Mouse (Mus musculus) midbrain, postnatal 0 days (tissue): ENCODE results near the gene Fam90a1b. TPM values are rescaled to one million over a fixed set of nuclear protein-coding genes. Genes with fewer than 3 reads are reported as not detected.
A peak's percentile ranks its signal among the peaks of the same experiment; 100 is the strongest.
"Not testable (repeated sequence)": the region's sequence is repeated elsewhere in the genome, so short reads cannot be mapped to it uniquely, and the experiment has no call there.

Experiments
- ATAC-seq: fragments of 200-750 bp; cut with Nextera tagmentation; 2 replicates; pipeline ENCODE4 v1.8.0; 2017; ENCODE audit warnings: moderate number of reproducible peaks, mild to moderate bottlenecking, moderate TSS enrichment, moderate library complexity; ENCODE audit not compliant: low FRiP score
- DNase-seq: peaks from one replicate; pipeline ENCODE4 v3.0.0-alpha.2; 2015; ENCODE audit warnings: low spot score
- H3K27ac ChIP-seq: fragments of 300-500 bp; sonication (generic); 2 replicates; pipeline ENCODE4 v1.5.1; 2014; ENCODE audit warnings: low read depth, mild to moderate bottlenecking, low read length, mixed read lengths
- H3K27me3 ChIP-seq: fragments of 300-500 bp; sonication (generic); 2 replicates; pipeline ENCODE4 v1.6.1; 2014; ENCODE audit warnings: low read length, control low read depth, mixed read lengths; ENCODE audit not compliant: insufficient read depth
- H3K36me3 ChIP-seq: fragments of 300-500 bp; sonication (generic); 2 replicates; pipeline ENCODE4 v1.6.1; 2014; ENCODE audit warnings: low read length, control low read depth, mixed read lengths; ENCODE audit not compliant: insufficient read depth
- H3K4me1 ChIP-seq: fragments of 300-500 bp; sonication (generic); 2 replicates; pipeline ENCODE4 v1.6.1; 2014; ENCODE audit warnings: mild to moderate bottlenecking, control low read depth, antibody characterized with exemption, low read length, mixed read lengths; ENCODE audit not compliant: insufficient read depth
- H3K4me2 ChIP-seq: fragments of 300-500 bp; sonication (generic); 2 replicates; pipeline ENCODE4 v1.6.1; 2014; ENCODE audit warnings: low read depth, mild to moderate bottlenecking, low read length, mixed read lengths; ENCODE audit not compliant: poor library complexity, severe bottlenecking
- H3K4me3 ChIP-seq: fragments of 300-500 bp; sonication (generic); 2 replicates; pipeline ENCODE4 v1.5.1; 2014; ENCODE audit warnings: low read depth, mild to moderate bottlenecking, low read length, moderate library complexity
- H3K9ac ChIP-seq: fragments of 300-500 bp; sonication (generic); replicated peaks from 2 replicates; pipeline ENCODE4 v1.6.1; 2014; ENCODE audit warnings: mild to moderate bottlenecking, low read length, moderate library complexity, mixed read lengths; ENCODE audit not compliant: poor library complexity, severe bottlenecking
- H3K9me3 ChIP-seq: fragments of 300-500 bp; sonication (generic); 2 replicates; pipeline ENCODE4 v1.6.1; 2016; ENCODE audit warnings: low read length, control low read depth
- CTCF ChIP-seq: IDR thresholded peaks from 2 replicates; pipeline ENCODE4 v1.5.1; 2016; ENCODE audit warnings: antibody characterized with exemption, mild to moderate bottlenecking
- WGBS: fragments of 180-500 bp; shearing (Covaris S2); extraction: QIAGEN DNeasy Blood & Tissue Kit; methylation state at CpG from one replicate; pipeline ENCODE4 v1.1.7; 2014; 5-methylcytosine and 5-hydroxymethylcytosine counted together
- polyA plus RNA-seq: library from polyadenylated mRNA; unstranded; fragments of >200 nt; fragmentation: Nextera tagmentation; extraction: Ambion mirVana; gene quantifications from 2 replicates; pipeline ENCODE4 v1.2.1, GENCODE M21; 2015
- total RNA-seq: library from RNA; depleted of rRNA; stranded (reverse); fragments of >200 nt; gene quantifications from 2 replicates; pipeline ENCODE4 v1.2.3, GENCODE M21; 2014; rRNA removed

The Fam90a1b gene
- total RNA-seq (0.66 and 1.2 TPM in 2 replicates), polyA plus RNA-seq (0.37 and 0.47 TPM in 2 replicates)

DNA sequence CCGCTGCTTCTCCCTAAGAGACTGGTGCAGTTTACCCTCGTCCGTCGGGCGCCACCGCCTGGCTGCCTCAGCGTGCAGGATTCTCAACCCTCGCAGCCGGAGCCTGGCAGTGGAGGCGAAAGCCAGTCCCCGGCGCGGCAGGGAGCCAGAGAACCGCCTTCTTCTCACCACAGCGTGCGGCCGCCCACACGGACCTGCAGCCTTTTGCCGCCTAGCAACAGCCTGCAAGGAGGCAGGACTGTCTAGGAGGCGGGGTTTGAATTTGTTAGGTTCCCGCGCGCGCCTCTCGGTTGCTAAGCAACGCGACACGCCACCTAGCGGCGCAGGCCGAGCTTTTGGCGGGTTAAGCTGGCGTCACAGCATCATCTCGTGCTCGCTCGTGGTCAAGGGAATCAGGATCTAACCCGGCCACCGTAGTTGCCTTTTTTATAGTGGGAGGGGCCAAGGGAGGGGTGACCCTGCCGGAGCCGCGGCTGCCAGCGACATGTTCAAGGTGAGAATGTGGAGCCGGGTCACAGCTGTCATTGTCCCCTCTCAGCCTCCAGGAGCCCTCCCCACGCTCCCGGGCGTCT, at the start of gene Fam90a1b, which contains the start of gene Apoo:
TSS of gene Fam90a1b (minus strand) at position 108 of the 572 bp plus-strand sequence.
TSS of gene Apoo (plus strand) at position 448 of the 572 bp plus-strand sequence.
- WGBS = 21% methylated on average over 46 of the region's 46 CpGs
- TF ChIP-seq CTCF = peak; percentile 78
- ATAC-seq (peak; percentile 97), DNase-seq (peak; percentile 96)
- Histone ChIP-seq H3K4me3 (peak within 1 kb of the TSS; percentile 52), H3K27ac (peak within 1 kb of the TSS; percentile 47; the same call in 1 of the 2 replicates), H3K4me2 (peak within 1 kb of the TSS; percentile 45), H3K27me3 (peaks cover 30% of the 10 kb centered on the region), H3K9me3 (no peaks in the 10 kb centered on the region), H3K36me3 (no peaks in the 10 kb centered on the region), H3K9ac (peak within 1 kb of the TSS; percentile 64), H3K4me1 (no peaks in the 10 kb centered on the region)

DNA sequence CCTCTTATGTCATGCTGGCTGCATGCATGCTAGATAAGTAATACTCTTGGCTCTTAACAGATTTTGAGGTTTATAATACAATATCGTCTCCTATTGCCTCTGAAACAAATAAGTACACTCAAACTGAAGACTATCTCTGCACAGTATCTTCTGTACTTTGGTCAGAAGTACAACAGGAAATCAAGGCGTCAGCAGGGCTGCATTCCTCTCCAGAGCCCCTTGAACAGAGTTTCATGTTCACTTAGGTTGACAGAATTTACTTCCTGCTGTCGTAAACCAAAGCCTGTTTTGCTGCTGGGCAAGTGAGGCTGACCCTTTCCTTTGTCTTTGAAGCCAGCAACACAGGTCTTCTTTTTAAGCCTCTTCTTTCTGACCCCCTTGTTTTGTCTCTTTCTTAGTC, 42.4 kb upstream of the Fam90a1b start:
- no peak for TF ChIP-seq CTCF
- DNase-seq (no peak), ATAC-seq (no peak)
- Histone ChIP-seq H3K9me3 (no peaks in the 10 kb centered on the region), H3K4me2 (no peak overlapping the region), H3K4me3 (no peak overlapping the region), H3K27me3 (peaks cover 4% of the 10 kb centered on the region; the same call in 1 of the 2 replicates), H3K27ac (no peak overlapping the region), H3K9ac (no peak overlapping the region), H3K36me3 (no peaks in the 10 kb centered on the region), H3K4me1 (no peaks in the 10 kb centered on the region)
- 56% methylated on average over 3 of the region's 3 CpGs for WGBS

- H3K27me3 ChIP-seq = peaks cover 9% of the 10 kb centered on the region
- 57% methylated on average over 5 of the region's 5 CpGs for whole genome bisulfite sequencing
- no peak overlapping the region for H3K4me3 ChIP-seq
- no peak overlapping the region for H3K27ac ChIP-seq
- H3K4me1 ChIP-seq = no peaks in the 10 kb centered on the region
- H3K36me3 ChIP-seq = peaks cover 4% of the 10 kb centered on the region; the same call in 1 of the 2 replicates
- no peaks in the 10 kb centered on the region for H3K9me3 ChIP-seq
- no peak for ATAC-seq
- no peak for DNase-seq
- H3K4me2 ChIP-seq = no peak overlapping the region
- H3K9ac ChIP-seq = no peak overlapping the region
- TF ChIP-seq CTCF = no peak
These were observed 12.2 kb upstream of the Fam90a1b start for GRCm38 (mm10) chrX:94378734-94379133.

GRCm38 (mm10) chrX:94367248-94367647, 671 bp upstream of the Fam90a1b start:
- H3K27me3 ChIP-seq = peaks cover 25% of the 10 kb centered on the region
- H3K4me1 ChIP-seq = no peaks in the 10 kb centered on the region
- DNase-seq = peak; percentile 18
- H3K9me3 ChIP-seq = no peaks in the 10 kb centered on the region
- H3K4me3 ChIP-seq = peak overlapping the region; percentile 52
- peak overlapping the region; percentile 45 for H3K4me2 ChIP-seq
- no peaks in the 10 kb centered on the region for H3K36me3 ChIP-seq
- ATAC-seq = peak; percentile 51
- WGBS = 28% methylated on average over 14 of the region's 17 CpGs
- H3K27ac ChIP-seq = peak overlapping the region; percentile 47; the same call in 1 of the 2 replicates
- H3K9ac ChIP-seq = peak overlapping the region; percentile 64
- TF ChIP-seq CTCF = no peak

- H3K4me1 ChIP-seq = no peaks in the 10 kb centered on the region
- no peak overlapping the region for H3K27ac ChIP-seq
- TF ChIP-seq CTCF = no peak
- WGBS = 20% methylated on average over 16 of the region's 16 CpGs
- H3K9me3 ChIP-seq = no peaks in the 10 kb centered on the region
- H3K36me3 ChIP-seq = no peaks in the 10 kb centered on the region
- H3K27me3 ChIP-seq = peaks cover 31% of the 10 kb centered on the region
- H3K4me3 ChIP-seq = peak overlapping the region; percentile 52
- ATAC-seq (no peak), DNase-seq (peak; percentile 1)
- peak overlapping the region; percentile 40 for H3K4me2 ChIP-seq
- no peak overlapping the region for H3K9ac ChIP-seq
These were observed 548 bp downstream of the Fam90a1b start for GRCm38 (mm10) chrX:94366029-94366428.

DNA sequence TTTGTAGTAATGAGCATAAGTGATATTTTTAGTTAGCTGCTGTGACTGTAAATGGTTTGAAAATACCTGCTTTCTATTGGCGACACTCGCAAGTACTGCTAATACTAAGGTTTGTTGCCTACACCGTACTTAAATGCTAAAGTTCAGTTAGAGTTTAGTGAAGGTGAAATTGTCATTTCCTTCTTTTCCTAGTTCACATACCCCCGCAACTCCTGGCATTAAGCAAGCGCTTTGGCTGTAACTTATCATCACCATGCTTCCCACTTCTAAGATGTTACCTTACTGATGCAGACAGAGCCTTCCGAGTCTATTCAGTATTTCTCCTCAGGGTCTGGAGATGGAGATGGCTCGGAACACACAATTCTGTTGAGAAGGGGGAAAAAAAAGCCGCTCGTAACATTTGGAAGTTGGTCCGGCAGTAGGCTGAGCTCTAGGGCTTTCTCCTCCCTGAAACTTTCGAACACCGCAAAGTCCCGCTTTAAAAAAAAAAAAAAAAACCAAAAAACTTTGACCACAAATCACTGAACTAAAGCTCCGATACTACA, 1.1 kb downstream of the Fam90a1b start:
- no peak for TF ChIP-seq CTCF
- WGBS = 27% methylated on average over 14 of the region's 14 CpGs
- H3K27me3 ChIP-seq = peaks cover 31% of the 10 kb centered on the region

GRCm38 (mm10) chrX:94343638-94344037, 22.9 kb downstream of the Fam90a1b start:
- H3K27me3 ChIP-seq = peaks cover 16% of the 10 kb centered on the region
- H3K9ac ChIP-seq, ATAC-seq, H3K36me3 ChIP-seq, H3K4me1 ChIP-seq, H3K27ac ChIP-seq, H3K9me3 ChIP-seq, DNase-seq, H3K4me2 ChIP-seq, H3K4me3 ChIP-seq: not testable (repeated sequence)
- 96% methylated on average over 3 of the region's 4 CpGs for WGBS

More for the DNA sequence above, 1.1 kb downstream of the Fam90a1b start:
- Histone ChIP-seq H3K9me3 (no peaks in the 10 kb centered on the region), H3K27ac (no peak overlapping the region), H3K4me2 (0 out of 2 replicates have a peak overlapping the region, but pooled peaks have one; percentile 40), H3K4me3 (no peak overlapping the region), H3K36me3 (no peaks in the 10 kb centered on the region), H3K9ac (no peak overlapping the region), H3K4me1 (no peaks in the 10 kb centered on the region)
- ATAC-seq (no peak), DNase-seq (no peak)
